Mouse (Mus musculus): ENCODE measurements around the gene Polr1d. TPM values are rescaled to one million over a fixed set of nuclear protein-coding genes. Genes with fewer than 3 reads are reported as not detected.

Polr1d gene
- polyA plus RNA-seq, 1 experiment = 136 TPM

DNA sequence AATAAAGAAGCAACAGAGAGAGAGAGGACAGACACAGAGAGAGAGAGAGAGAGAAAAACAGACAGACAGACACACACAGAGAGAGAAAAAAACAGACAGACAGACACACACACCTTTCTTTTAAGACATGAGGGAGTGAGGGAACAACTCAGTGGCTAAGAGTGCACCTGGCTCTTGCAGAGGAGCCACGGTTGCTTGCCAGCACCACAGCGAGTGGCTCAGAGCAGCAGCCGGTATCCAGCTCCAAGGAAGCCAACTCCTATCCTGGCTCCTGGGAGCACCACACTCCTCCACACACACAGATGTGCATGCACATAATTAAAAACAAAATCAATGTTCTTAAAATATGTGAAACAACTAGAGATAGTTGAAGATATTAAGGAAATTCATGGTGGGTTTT, 30.4 kb downstream of the Polr1d start:
- Histone ChIP-seq H3K27ac (ENCODE audit: control insufficient read depth, insufficient read depth, low read depth, low read length) (no peak overlapping the region), H3K27me3 (ENCODE audit: control insufficient read depth, insufficient read depth, low read length) (no peaks in the 10 kb centered on the region), H3K4me3 (ENCODE audit: control insufficient read depth, low read depth, low read length) (no peak overlapping the region), H3K36me3 (ENCODE audit: control insufficient read depth, insufficient read depth, low read length) (no peaks in the 10 kb centered on the region), H3K4me1 (ENCODE audit: control insufficient read depth, insufficient read depth, low read length) (no peaks in the 10 kb centered on the region)
- TF ChIP-seq POLR2A (IDR thresholded peaks at IDR 0.05; ENCODE audit: control insufficient read depth, low read depth, low read length) = no peak
- no peak for TF ChIP-seq CTCF (IDR thresholded peaks at IDR 0.05; ENCODE audit: control insufficient read depth, insufficient read depth, insufficient replicate concordance, low read depth, low read length)

DNA sequence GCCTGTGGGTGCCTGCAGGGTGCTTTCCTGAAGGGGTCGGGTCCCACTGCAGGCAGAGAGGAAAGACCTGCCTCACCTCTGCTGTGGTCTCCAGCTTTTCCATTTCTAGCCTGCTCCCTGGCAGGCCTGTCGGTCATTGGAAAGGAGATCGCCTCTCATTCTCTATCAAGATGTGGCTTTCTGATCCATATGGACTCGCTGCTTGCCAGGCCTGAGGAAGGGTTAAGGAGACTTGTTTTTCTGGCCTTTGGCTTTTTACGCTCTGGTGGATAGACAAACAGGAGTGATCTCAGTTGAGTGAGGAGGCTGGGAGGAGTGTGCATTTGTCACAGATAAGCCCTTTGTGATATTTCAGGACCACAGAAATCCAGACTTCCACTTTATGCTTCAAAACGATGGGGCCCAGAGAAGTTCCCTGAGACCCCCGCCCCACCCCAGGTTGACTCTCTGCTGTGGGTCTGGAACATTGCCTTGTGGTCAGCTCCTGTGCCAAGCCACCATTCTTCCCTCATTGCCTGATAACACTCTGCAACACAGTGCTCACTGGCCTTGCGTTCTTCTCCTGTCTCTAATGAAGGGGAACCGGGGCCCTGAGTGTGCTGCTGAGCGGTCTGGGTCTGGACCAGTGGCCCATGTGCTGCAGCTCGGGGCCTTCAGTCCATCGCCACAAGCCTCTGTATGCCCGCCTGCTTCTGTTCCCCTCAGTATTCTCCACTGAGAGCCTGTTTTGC, 32.2 kb downstream of the Polr1d start:
- H3K4me3 ChIP-seq (ENCODE audit: control insufficient read depth, low read depth, low read length) = no peak overlapping the region
- no peak for TF ChIP-seq POLR2A (IDR thresholded peaks at IDR 0.05; ENCODE audit: control insufficient read depth, low read depth, low read length)
- no peak for TF ChIP-seq CTCF (IDR thresholded peaks at IDR 0.05; ENCODE audit: control insufficient read depth, insufficient read depth, insufficient replicate concordance, low read depth, low read length)
- no peaks in the 10 kb centered on the region for H3K36me3 ChIP-seq (ENCODE audit: control insufficient read depth, insufficient read depth, low read length)
- H3K27ac ChIP-seq (ENCODE audit: control insufficient read depth, insufficient read depth, low read depth, low read length) = no peak overlapping the region
- no peaks in the 10 kb centered on the region for H3K27me3 ChIP-seq (ENCODE audit: control insufficient read depth, insufficient read depth, low read length)
- no peaks in the 10 kb centered on the region for H3K4me1 ChIP-seq (ENCODE audit: control insufficient read depth, insufficient read depth, low read length)

DNA sequence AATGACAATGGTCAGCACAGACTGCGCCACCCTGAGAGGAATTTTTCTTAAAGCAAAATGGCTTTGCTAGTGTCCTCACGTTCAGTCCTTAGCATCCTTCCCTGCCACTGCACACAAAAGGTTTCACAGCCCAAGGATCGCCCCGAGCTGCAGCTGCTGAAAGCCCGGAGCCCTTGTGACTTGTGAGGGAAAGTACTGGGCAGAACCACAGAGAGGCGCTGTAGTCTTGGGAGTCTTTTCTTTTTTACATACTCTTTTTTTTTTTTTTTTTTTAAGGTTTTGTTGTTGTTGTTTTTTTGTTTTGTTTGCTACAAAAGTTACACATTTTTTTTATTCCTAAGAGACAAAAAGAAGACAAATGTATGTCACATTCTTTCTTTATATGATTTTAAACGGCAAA, 37.9 kb downstream of the Polr1d start:
- Histone ChIP-seq H3K27me3 (ENCODE audit: control insufficient read depth, insufficient read depth, low read length) (no peaks in the 10 kb centered on the region), H3K4me1 (ENCODE audit: control insufficient read depth, insufficient read depth, low read length) (no peaks in the 10 kb centered on the region), H3K36me3 (ENCODE audit: control insufficient read depth, insufficient read depth, low read length) (no peaks in the 10 kb centered on the region), H3K4me3 (ENCODE audit: control insufficient read depth, low read depth, low read length) (no peak overlapping the region), H3K27ac (ENCODE audit: control insufficient read depth, insufficient read depth, low read depth, low read length) (no peak overlapping the region)
- TF ChIP-seq POLR2A (IDR thresholded peaks at IDR 0.05; ENCODE audit: control insufficient read depth, low read depth, low read length) (no peak), CTCF (IDR thresholded peaks at IDR 0.05; ENCODE audit: control insufficient read depth, insufficient read depth, insufficient replicate concordance, low read depth, low read length) (no peak)

DNA sequence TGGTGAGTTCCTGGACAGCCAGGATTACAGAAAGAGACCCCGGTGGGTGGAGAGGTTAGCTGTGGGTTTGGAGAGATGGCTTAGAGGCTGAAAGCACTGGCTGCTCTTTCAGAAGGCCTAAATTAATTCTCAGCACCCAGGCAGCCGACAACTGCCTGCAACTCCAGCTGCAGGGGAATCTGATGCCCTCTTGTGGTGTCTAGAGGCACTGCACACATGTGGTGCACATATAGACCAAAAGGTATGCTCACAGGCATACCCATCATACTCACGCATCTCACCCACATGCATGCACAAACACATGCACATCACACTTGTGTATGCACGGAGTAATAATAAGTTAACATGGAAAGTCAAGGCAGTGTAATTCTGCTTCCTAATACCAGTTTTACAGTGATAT, 38.8 kb downstream of the Polr1d start:
- no peak for TF ChIP-seq POLR2A (IDR thresholded peaks at IDR 0.05; ENCODE audit: control insufficient read depth, low read depth, low read length)
- TF ChIP-seq CTCF (IDR thresholded peaks at IDR 0.05; ENCODE audit: control insufficient read depth, insufficient read depth, insufficient replicate concordance, low read depth, low read length) = peak; percentile 67; the same call in 1 of the 2 replicates
- no peaks in the 10 kb centered on the region for H3K27me3 ChIP-seq (ENCODE audit: control insufficient read depth, insufficient read depth, low read length)
- no peaks in the 10 kb centered on the region for H3K4me1 ChIP-seq (ENCODE audit: control insufficient read depth, insufficient read depth, low read length)
- H3K4me3 ChIP-seq (ENCODE audit: control insufficient read depth, low read depth, low read length) = no peak overlapping the region
- no peak overlapping the region for H3K27ac ChIP-seq (ENCODE audit: control insufficient read depth, insufficient read depth, low read depth, low read length)
- no peaks in the 10 kb centered on the region for H3K36me3 ChIP-seq (ENCODE audit: control insufficient read depth, insufficient read depth, low read length)

GRCm38 (mm10) chr5:147117027-147117426, 40.2 kb downstream of the Polr1d start:
- Histone ChIP-seq H3K27me3 (ENCODE audit: control insufficient read depth, insufficient read depth, low read length) (no peaks in the 10 kb centered on the region), H3K4me1 (ENCODE audit: control insufficient read depth, insufficient read depth, low read length) (no peaks in the 10 kb centered on the region), H3K27ac (ENCODE audit: control insufficient read depth, insufficient read depth, low read depth, low read length) (no peak overlapping the region), H3K36me3 (ENCODE audit: control insufficient read depth, insufficient read depth, low read length) (no peaks in the 10 kb centered on the region), H3K4me3 (ENCODE audit: control insufficient read depth, low read depth, low read length) (no peak overlapping the region)
- TF ChIP-seq POLR2A (IDR thresholded peaks at IDR 0.05; ENCODE audit: control insufficient read depth, low read depth, low read length) (no peak), CTCF (IDR thresholded peaks at IDR 0.05; ENCODE audit: control insufficient read depth, insufficient read depth, insufficient replicate concordance, low read depth, low read length) (no peak)

- Histone ChIP-seq H3K4me1 (ENCODE audit: control insufficient read depth, insufficient read depth, low read length) (no peaks in the 10 kb centered on the region), H3K27me3 (ENCODE audit: control insufficient read depth, insufficient read depth, low read length) (no peaks in the 10 kb centered on the region), H3K27ac (ENCODE audit: control insufficient read depth, insufficient read depth, low read depth, low read length) (no peak overlapping the region), H3K36me3 (ENCODE audit: control insufficient read depth, insufficient read depth, low read length) (no peaks in the 10 kb centered on the region), H3K4me3 (ENCODE audit: control insufficient read depth, low read depth, low read length) (no peak overlapping the region)
- TF ChIP-seq POLR2A (IDR thresholded peaks at IDR 0.05; ENCODE audit: control insufficient read depth, low read depth, low read length) = no peak
- peak; percentile 75; the same call in 1 of the 2 replicates for TF ChIP-seq CTCF (IDR thresholded peaks at IDR 0.05; ENCODE audit: control insufficient read depth, insufficient read depth, insufficient replicate concordance, low read depth, low read length)
Measured at GRCm38 (mm10) chr5:147121146-147121545, 44.3 kb downstream of the Polr1d start.

DNA sequence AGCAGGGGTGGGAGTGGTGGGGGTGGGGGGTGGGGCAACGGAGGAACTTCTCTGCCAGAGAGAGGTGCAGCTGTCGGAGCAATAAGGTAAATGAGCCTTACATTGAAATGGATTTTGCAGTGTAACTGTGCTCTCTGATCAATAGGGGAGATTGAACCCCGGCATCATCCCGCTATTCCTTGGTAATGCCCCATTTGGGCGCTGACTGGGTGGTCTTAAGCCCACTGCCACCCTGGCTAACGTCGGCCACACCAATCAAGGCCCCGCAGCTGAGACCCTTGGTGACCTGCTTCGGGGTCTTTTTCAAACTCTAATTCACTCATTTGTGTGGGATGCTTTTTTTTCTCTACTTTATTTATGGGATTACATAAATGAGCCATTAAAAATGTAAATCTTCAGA, 47.9 kb downstream of the Polr1d start:
- no peak overlapping the region for H3K27ac ChIP-seq (ENCODE audit: control insufficient read depth, insufficient read depth, low read depth, low read length)
- H3K27me3 ChIP-seq (ENCODE audit: control insufficient read depth, insufficient read depth, low read length) = no peaks in the 10 kb centered on the region
- H3K4me1 ChIP-seq (ENCODE audit: control insufficient read depth, insufficient read depth, low read length) = no peaks in the 10 kb centered on the region
- no peak overlapping the region for H3K4me3 ChIP-seq (ENCODE audit: control insufficient read depth, low read depth, low read length)
- TF ChIP-seq POLR2A (IDR thresholded peaks at IDR 0.05; ENCODE audit: control insufficient read depth, low read depth, low read length) (no peak), CTCF (IDR thresholded peaks at IDR 0.05; ENCODE audit: control insufficient read depth, insufficient read depth, insufficient replicate concordance, low read depth, low read length) (no peak)
- H3K36me3 ChIP-seq (ENCODE audit: control insufficient read depth, insufficient read depth, low read length) = no peaks in the 10 kb centered on the region

All from testis, adult 2 months (tissue).